ENCODE assay signal across 8 mouse cellular contexts in the genomic region with DNA sequence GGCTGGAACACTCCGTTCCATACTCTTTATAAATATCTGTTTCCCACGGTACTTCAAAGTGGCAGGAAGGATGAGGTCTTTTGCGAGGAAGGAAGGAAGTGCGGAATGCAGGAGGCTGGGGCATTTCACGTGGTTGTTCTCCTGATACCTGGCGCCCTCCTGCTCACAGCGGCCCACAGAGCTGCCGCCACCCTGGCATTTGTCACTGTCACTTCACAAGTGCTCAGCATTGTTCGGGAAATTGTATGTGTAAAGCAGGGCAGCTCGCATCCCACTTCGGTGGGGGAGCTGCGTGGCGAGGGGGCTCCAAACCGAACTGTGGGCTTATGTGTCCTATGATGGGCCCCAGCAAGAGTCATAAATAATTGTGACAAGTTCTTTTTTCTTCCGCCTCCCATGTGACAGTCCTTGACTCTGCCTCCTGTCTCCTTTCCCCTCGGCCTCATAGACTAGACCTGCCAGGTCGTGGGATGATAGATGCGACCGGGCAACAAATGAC.
A peak's percentile ranks its signal among the peaks of the same experiment; 100 is the strongest.
DNase-seq lines count a peak whose midpoint lies in the region; ATAC-seq and TF ChIP-seq lines count a peak whose summit lies in the region.

No protein-coding gene starts in this region.

- TF ChIP-seq CTCF in liver, postnatal 0 days (IDR thresholded peaks at IDR 0.05; ENCODE audit: low read depth), result no peak
- TF ChIP-seq CTCF in cerebellum, adult 2 months (IDR thresholded peaks at IDR 0.05; ENCODE audit: borderline replicate concordance, insufficient read depth, low read depth, low read length), result no peak

- 42% methylated on average over 19 of the region's 19 CpGs for WGBS in liver, postnatal 0 days (ENCODE audit: insufficient replicate concordance)
- 57% methylated on average over 19 of the region's 19 CpGs for WGBS in liver, embryonic 12.5 days (ENCODE audit: insufficient replicate concordance)
- WGBS in cerebellum, adult 2 months, result 76% methylated on average over 19 of the region's 19 CpGs

- 0 out of 2 replicates have a peak overlapping the region, but pooled peaks have one; percentile 9 for H3K4me2 ChIP-seq in liver, postnatal 0 days (ENCODE audit: low read depth, low read length)
- no peak overlapping the region for H3K4me2 ChIP-seq in liver, embryonic 12.5 days

- no peaks in the 10 kb centered on the region for H3K4me1 ChIP-seq in liver, postnatal 0 days (ENCODE audit: insufficient read depth)
- H3K4me1 ChIP-seq in liver, embryonic 12.5 days, result no peaks in the 10 kb centered on the region
- H3K4me1 ChIP-seq in cerebellum, adult 2 months (ENCODE audit: control insufficient read depth, insufficient read depth, low read length), result no peaks in the 10 kb centered on the region

- DNase-seq in liver, postnatal 0 days, result no peak
- DNase-seq in heart, postnatal 4 days, result peak; percentile 14
- DNase-seq in kidney, postnatal 25 days, result peak; percentile 14 to 72
- peak; percentile 12 for DNase-seq in skeletal muscle tissue, adult 2 months (ENCODE audit: low read depth, low spot score)
- no peak for DNase-seq in left cerebral cortex, adult 11 months (ENCODE audit: low spot score)
- no peak for DNase-seq in right cerebral cortex, postnatal 14 days
- DNase-seq in cerebellum, adult 2 months, result no peak

- no peak for ATAC-seq in liver, postnatal 0 days
- no peak for ATAC-seq in liver, embryonic 12.5 days

- no peak overlapping the region for H3K27ac ChIP-seq in liver, postnatal 0 days (ENCODE audit: low read depth)
- H3K27ac ChIP-seq in liver, embryonic 12.5 days, result no peak overlapping the region
- H3K27ac ChIP-seq in cerebellum, adult 2 months (ENCODE audit: insufficient read depth, low read length), result no peak overlapping the region

- H3K9ac ChIP-seq in liver, postnatal 0 days (replicated peaks), result no peak overlapping the region
- H3K9ac ChIP-seq in liver, embryonic 12.5 days, result no peak overlapping the region

- no peak overlapping the region for H3K4me3 ChIP-seq in liver, postnatal 0 days (ENCODE audit: low read depth, low read length)
- H3K4me3 ChIP-seq in liver, embryonic 12.5 days, result no peak overlapping the region
- no peak overlapping the region for H3K4me3 ChIP-seq in cerebellum, adult 2 months (replicated peaks; ENCODE audit: insufficient read depth, low read depth, low read length)

- H3K27me3 ChIP-seq in liver, postnatal 0 days (ENCODE audit: insufficient read depth, low read length), result no peaks in the 10 kb centered on the region
- no peaks in the 10 kb centered on the region for H3K27me3 ChIP-seq in liver, embryonic 12.5 days (replicated peaks)
- H3K27me3 ChIP-seq in cerebellum, adult 2 months (ENCODE audit: control insufficient read depth, insufficient read depth, low read length), result no peaks in the 10 kb centered on the region

- no peak for TF ChIP-seq POLR2A in cerebellum, adult 2 months (IDR thresholded peaks at IDR 0.05; ENCODE audit: borderline replicate concordance, insufficient read depth, low read length)

- no peaks in the 10 kb centered on the region for H3K36me3 ChIP-seq in liver, postnatal 0 days (replicated peaks; ENCODE audit: insufficient read depth, low read length)
- H3K36me3 ChIP-seq in liver, embryonic 12.5 days, result no peaks in the 10 kb centered on the region

- peak; percentile 31; the same call in 1 of the 2 replicates for TF ChIP-seq EP300 in liver, postnatal 0 days (IDR thresholded peaks at IDR 0.05; ENCODE audit: low read depth)

- H3K9me3 ChIP-seq in liver, postnatal 0 days (ENCODE audit: low read length), result no peaks in the 10 kb centered on the region
- H3K9me3 ChIP-seq in liver, embryonic 12.5 days (replicated peaks), result no peaks in the 10 kb centered on the region

Comparison
In these comparisons a context has a peak if more than half of its experiments do, and no peak if none do; other contexts are left out.
1. DNase-seq: peak in heart, postnatal 4 days (single experiment), kidney, postnatal 25 days (2 of 2) and skeletal muscle tissue, adult 2 months (single experiment); none in liver, postnatal 0 days (single experiment), left cerebral cortex, adult 11 months (single experiment), right cerebral cortex, postnatal 14 days (single experiment) and cerebellum, adult 2 months (0 of 2).